Mouse (Mus musculus): ENCODE measurements at regions not wholly inside any gene's neighbourhood (a gene's known extent, or its start where the extent isn't known, plus 50 kb on each side); places are given as distances from the start of the nearest gene placed in this dataset.
A peak's percentile ranks its signal among the peaks of the same experiment; 100 is the strongest.

- no peak for DNase-seq (ENCODE audit: extremely low spot score in 1 of 2, low spot score in 1 of 2)
These were observed 80.9 kb upstream of the Id2 start for GRCm38 (mm10) chr12:25177827-25178226.

GRCm38 (mm10) chr12:25176565-25176964 lies 79.6 kb upstream of the Id2 start:
- DNase-seq (ENCODE audit: extremely low spot score in 1 of 2, low spot score in 1 of 2) = no peak

GRCm38 (mm10) chr12:25173064-25173463 lies 76.1 kb upstream of the Id2 start:
- no peak for DNase-seq (ENCODE audit: extremely low spot score in 1 of 2, low spot score in 1 of 2)

GRCm38 (mm10) chr12:25172450-25172849 lies 75.5 kb upstream of the Id2 start:
- DNase-seq (ENCODE audit: extremely low spot score in 1 of 2, low spot score in 1 of 2) = no peak

- DNase-seq (ENCODE audit: extremely low spot score in 1 of 2, low spot score in 1 of 2) = no peak
These were observed 72.7 kb upstream of the Id2 start for GRCm38 (mm10) chr12:25169611-25170010.

GRCm38 (mm10) chr12:25168213-25168545 lies 71.2 kb upstream of the Id2 start:
- DNase-seq (ENCODE audit: extremely low spot score in 1 of 2, low spot score in 1 of 2) = no peak

- no peak for DNase-seq (ENCODE audit: extremely low spot score in 1 of 2, low spot score in 1 of 2)
These were observed 70.7 kb upstream of the Id2 start for GRCm38 (mm10) chr12:25167504-25168212.

- no peak for DNase-seq (ENCODE audit: extremely low spot score in 1 of 2, low spot score in 1 of 2)
These were observed 69.6 kb upstream of the Id2 start for GRCm38 (mm10) chr12:25166525-25166924.

GRCm38 (mm10) chr12:25165650-25166049 lies 68.7 kb upstream of the Id2 start:
- no peak for DNase-seq (ENCODE audit: extremely low spot score in 1 of 2, low spot score in 1 of 2)

- DNase-seq (ENCODE audit: extremely low spot score in 1 of 2, low spot score in 1 of 2) = no peak
These were observed 67.8 kb upstream of the Id2 start for GRCm38 (mm10) chr12:25164724-25165123.

GRCm38 (mm10) chr12:25163541-25163940 lies 66.6 kb upstream of the Id2 start:
- DNase-seq (ENCODE audit: extremely low spot score in 1 of 2, low spot score in 1 of 2) = no peak

- no peak for DNase-seq (ENCODE audit: extremely low spot score in 1 of 2, low spot score in 1 of 2)
These were observed 65.9 kb upstream of the Id2 start for GRCm38 (mm10) chr12:25162843-25163242.

GRCm38 (mm10) chr12:25161939-25162338 lies 65.0 kb upstream of the Id2 start:
- DNase-seq (ENCODE audit: extremely low spot score in 1 of 2, low spot score in 1 of 2) = no peak

GRCm38 (mm10) chr12:25160990-25161843 lies 64.3 kb upstream of the Id2 start:
- peak in 1 of 2 experiments; percentile 10 for DNase-seq (ENCODE audit: extremely low spot score in 1 of 2, low spot score in 1 of 2)

GRCm38 (mm10) chr12:25159091-25159490 lies 62.2 kb upstream of the Id2 start:
- DNase-seq (ENCODE audit: extremely low spot score in 1 of 2, low spot score in 1 of 2) = no peak

- no peak for DNase-seq (ENCODE audit: extremely low spot score in 1 of 2, low spot score in 1 of 2)
These were observed 60.3 kb upstream of the Id2 start for GRCm38 (mm10) chr12:25157238-25157637.

- no peak for DNase-seq (ENCODE audit: extremely low spot score in 1 of 2, low spot score in 1 of 2)
These were observed 58.5 kb upstream of the Id2 start for GRCm38 (mm10) chr12:25155396-25155795.

GRCm38 (mm10) chr12:25148099-25148498 lies 51.2 kb upstream of the Id2 start:
- no peak for DNase-seq (ENCODE audit: extremely low spot score in 1 of 2, low spot score in 1 of 2)
